Mouse (Mus musculus): ENCODE measurements around the gene Nudt8. TPM values are rescaled to one million over a fixed set of nuclear protein-coding genes. Genes with fewer than 3 reads are reported as not detected.
"Not testable (repeated sequence)": the region's sequence is repeated elsewhere in the genome, so short reads cannot be mapped to it uniquely, and the experiment has no call there.

Nudt8 gene
- total RNA-seq, 1 experiment: 22.4 TPM

DNA sequence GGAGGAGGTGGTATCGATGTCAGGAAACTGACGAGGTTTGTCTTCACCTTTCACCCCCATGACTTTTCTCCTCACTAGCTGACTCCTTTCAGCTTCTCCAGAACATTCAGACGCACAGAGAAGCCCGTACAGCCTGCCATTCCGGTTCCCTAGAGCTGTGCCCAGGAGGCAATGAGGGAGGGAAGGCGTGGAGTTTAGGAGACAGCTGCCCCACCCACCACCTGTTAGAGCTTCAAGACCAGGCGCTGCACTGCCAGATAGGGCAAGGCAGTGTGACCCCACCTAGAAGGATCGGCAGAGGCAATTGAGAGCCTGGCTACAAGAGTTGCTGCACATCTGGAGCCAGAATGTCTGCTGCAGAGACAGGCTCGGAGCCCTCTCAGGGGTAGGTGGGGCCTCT, 28.2 kb upstream of the Nudt8 start, which contains the start of gene Aldh3b2:
Aldh3b2 (plus strand) TSS at position 100 of the 400 bp plus-strand sequence.
- Histone ChIP-seq H3K27ac (ENCODE audit: insufficient read depth, low read depth, low read length, poor library complexity, severe bottlenecking) (no peak within 1 kb of the TSS), H3K4me1 (ENCODE audit: control insufficient read depth in 2 of 2, insufficient read depth in 2 of 2, low read length in 2 of 2, poor library complexity in 1 of 2) (peaks cover 0 to 3% of the 10 kb centered on the region in 2 experiments; a peak in 1 of 4 replicates), H3K9me3 (ENCODE audit: control insufficient read depth, insufficient read depth, low read depth, low read length) (no peaks in the 10 kb centered on the region), H3K4me3 (ENCODE audit: insufficient read depth in 1 of 2, low read depth in 1 of 2, low read length in 2 of 2, poor library complexity in 1 of 2, severe bottlenecking in 1 of 2) (no peak within 1 kb of the TSS; a peak in 1 of 4 replicates), H3K9ac (ENCODE audit: insufficient read depth, low read depth, low read length, poor library complexity, severe bottlenecking) (no peak within 1 kb of the TSS), H3K36me3 (ENCODE audit: control insufficient read depth, insufficient read depth, low read length, poor library complexity, severe bottlenecking) (no peaks in the 10 kb centered on the region)
- no peak for TF ChIP-seq ZNF384 (IDR thresholded peaks at IDR 0.05; ENCODE audit: low read depth, low read length)
- no peak for TF ChIP-seq HCFC1 (IDR thresholded peaks at IDR 0.05; ENCODE audit: borderline replicate concordance, insufficient read depth, low read length)
- no peak for TF ChIP-seq MAFK (IDR thresholded peaks at IDR 0.05; ENCODE audit: insufficient read depth, low read depth, low read length)
- no peak for TF ChIP-seq CHD2 (IDR thresholded peaks at IDR 0.05; ENCODE audit: low read depth, low read length)
- in situ Hi-C loops (cut with MboI; ENCODE audit: low sequenced_read_pairs in 2 of 2, unreplicated experiment in 2 of 2): no loop called here
- no peak for DNase-seq (ENCODE audit: low read depth, low spot score)

DNA sequence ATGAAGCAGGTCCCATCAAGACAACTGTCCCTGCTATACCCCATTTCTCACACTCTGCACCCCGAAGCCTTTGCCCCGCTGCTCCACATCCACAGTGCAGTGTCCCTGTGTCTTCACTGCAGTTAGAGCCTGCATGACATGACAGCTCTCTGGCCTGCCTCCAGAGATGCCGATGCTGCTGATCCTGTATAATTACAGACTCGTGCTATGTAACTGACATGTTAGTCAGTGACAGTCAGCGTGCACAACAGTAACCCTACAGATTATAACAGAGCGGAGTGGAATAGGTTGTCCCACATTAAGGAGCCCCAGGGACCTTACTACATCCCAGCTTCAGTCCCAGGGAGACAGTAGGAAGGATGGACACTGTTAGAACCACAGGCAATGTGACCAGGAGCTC, 25.8 kb upstream of the Nudt8 start:
- H3K4me3 ChIP-seq (ENCODE audit: insufficient read depth in 1 of 2, low read depth in 1 of 2, low read length in 2 of 2, poor library complexity in 1 of 2, severe bottlenecking in 1 of 2); H3K36me3 ChIP-seq (ENCODE audit: control insufficient read depth, insufficient read depth, low read length, poor library complexity, severe bottlenecking); DNase-seq (ENCODE audit: low read depth, low spot score); H3K4me1 ChIP-seq (ENCODE audit: control insufficient read depth in 2 of 2, insufficient read depth in 2 of 2, low read length in 2 of 2, poor library complexity in 1 of 2); in situ Hi-C loops (cut with MboI; ENCODE audit: low sequenced_read_pairs in 2 of 2, unreplicated experiment in 2 of 2); H3K9ac ChIP-seq (ENCODE audit: insufficient read depth, low read depth, low read length, poor library complexity, severe bottlenecking); H3K27ac ChIP-seq (ENCODE audit: insufficient read depth, low read depth, low read length, poor library complexity, severe bottlenecking); H3K9me3 ChIP-seq (ENCODE audit: control insufficient read depth, insufficient read depth, low read depth, low read length): not testable (repeated sequence)

DNA sequence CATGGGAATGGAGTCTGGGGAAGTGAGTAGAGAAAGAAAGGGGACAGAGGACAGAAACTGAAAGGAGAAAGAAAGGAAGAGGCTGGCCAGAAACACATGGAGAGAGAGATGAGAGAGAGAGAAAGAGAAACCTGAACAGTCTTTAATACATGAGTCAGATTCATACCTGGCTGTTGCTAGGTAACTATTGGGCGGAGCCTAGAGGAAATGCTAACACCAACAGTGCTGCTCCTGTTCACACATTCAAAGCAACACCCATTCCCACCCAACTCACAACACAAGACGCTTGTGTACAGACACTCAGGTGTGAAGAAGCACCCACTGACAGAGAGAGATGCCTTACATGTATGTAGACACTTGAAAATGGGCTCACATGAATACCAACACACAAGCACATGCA, 24.5 kb upstream of the Nudt8 start:
- Histone ChIP-seq H3K36me3 (ENCODE audit: control insufficient read depth, insufficient read depth, low read length, poor library complexity, severe bottlenecking) (no peaks in the 10 kb centered on the region), H3K9ac (ENCODE audit: insufficient read depth, low read depth, low read length, poor library complexity, severe bottlenecking) (no peak overlapping the region), H3K9me3 (ENCODE audit: control insufficient read depth, insufficient read depth, low read depth, low read length) (no peaks in the 10 kb centered on the region), H3K4me3 (ENCODE audit: insufficient read depth in 1 of 2, low read depth in 1 of 2, low read length in 2 of 2, poor library complexity in 1 of 2, severe bottlenecking in 1 of 2) (no peak overlapping the region), H3K27ac (ENCODE audit: insufficient read depth, low read depth, low read length, poor library complexity, severe bottlenecking) (no peak overlapping the region), H3K4me1 (ENCODE audit: control insufficient read depth in 2 of 2, insufficient read depth in 2 of 2, low read length in 2 of 2, poor library complexity in 1 of 2) (peaks cover 0 to 3% of the 10 kb centered on the region in 2 experiments; a peak in 1 of 4 replicates)
- no peak for DNase-seq (ENCODE audit: low read depth, low spot score)
- in situ Hi-C loops (cut with MboI; ENCODE audit: low sequenced_read_pairs in 2 of 2, unreplicated experiment in 2 of 2): no loop called here
- TF ChIP-seq MAFK (IDR thresholded peaks at IDR 0.05; ENCODE audit: insufficient read depth, low read depth, low read length): no peak
- no peak for TF ChIP-seq HCFC1 (IDR thresholded peaks at IDR 0.05; ENCODE audit: borderline replicate concordance, insufficient read depth, low read length)
- no peak for TF ChIP-seq CHD2 (IDR thresholded peaks at IDR 0.05; ENCODE audit: low read depth, low read length)
- TF ChIP-seq ZC3H11A (IDR thresholded peaks at IDR 0.05; ENCODE audit: borderline replicate concordance, low read depth, low read length): no peak
- TF ChIP-seq ZNF384 (IDR thresholded peaks at IDR 0.05; ENCODE audit: low read depth, low read length): no peak

DNA sequence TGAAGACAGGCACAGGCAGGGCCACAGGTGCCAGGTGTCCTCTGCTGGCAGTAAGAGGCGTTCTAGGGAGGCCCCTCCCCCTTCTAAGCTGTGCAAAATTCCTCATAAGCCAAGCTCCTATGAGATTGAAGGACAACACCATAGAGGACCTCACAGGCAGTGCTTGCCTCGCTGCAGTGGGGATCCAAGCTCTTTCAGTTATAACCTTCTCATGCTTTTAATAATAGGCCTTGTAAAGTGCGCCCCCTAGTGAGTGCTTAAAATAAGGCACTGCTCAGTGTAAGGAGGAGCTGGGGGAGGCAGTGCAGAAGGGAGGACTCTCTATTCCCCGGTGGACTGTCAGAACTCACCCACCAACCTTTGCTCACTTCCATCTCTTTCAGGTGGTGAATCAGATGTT, 20.1 kb upstream of the Nudt8 start:
- in situ Hi-C loops (cut with MboI; ENCODE audit: low sequenced_read_pairs in 2 of 2, unreplicated experiment in 2 of 2): no loop called here
- Histone ChIP-seq H3K9me3 (ENCODE audit: control insufficient read depth, insufficient read depth, low read depth, low read length) (no peaks in the 10 kb centered on the region), H3K27ac (ENCODE audit: insufficient read depth, low read depth, low read length, poor library complexity, severe bottlenecking) (no peak overlapping the region)

DNA sequence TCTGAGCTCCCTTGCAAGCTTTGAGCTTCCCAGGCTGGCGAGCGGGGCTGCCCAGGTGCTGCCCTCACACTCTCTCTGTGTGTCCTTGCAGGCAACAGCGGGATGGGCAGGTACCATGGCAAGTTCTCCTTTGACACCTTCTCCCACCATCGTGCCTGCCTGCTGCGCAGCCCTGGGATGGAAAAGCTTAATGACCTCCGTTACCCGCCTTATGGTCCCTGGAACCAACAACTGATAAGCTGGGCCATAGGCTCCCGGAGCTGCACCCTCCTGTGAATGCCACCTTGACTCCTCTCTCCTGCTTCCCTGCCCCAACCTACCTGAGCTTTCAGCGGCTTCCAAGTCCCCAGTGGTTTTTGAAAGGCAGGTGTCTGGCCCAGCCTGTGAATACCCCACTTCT, 19.5 kb upstream of the Nudt8 start:
- H3K27ac ChIP-seq (ENCODE audit: insufficient read depth, low read depth, low read length, poor library complexity, severe bottlenecking): no peak overlapping the region
- in situ Hi-C loops (cut with MboI; ENCODE audit: low sequenced_read_pairs in 2 of 2, unreplicated experiment in 2 of 2): no loop called here
- H3K4me3 ChIP-seq (ENCODE audit: insufficient read depth in 1 of 2, low read depth in 1 of 2, low read length in 2 of 2, poor library complexity in 1 of 2, severe bottlenecking in 1 of 2): no peak overlapping the region
- no peak for DNase-seq (ENCODE audit: low read depth, low spot score)
- no peaks in the 10 kb centered on the region for H3K9me3 ChIP-seq (ENCODE audit: control insufficient read depth, insufficient read depth, low read depth, low read length)
- H3K4me1 ChIP-seq (ENCODE audit: control insufficient read depth in 2 of 2, insufficient read depth in 2 of 2, low read length in 2 of 2, poor library complexity in 1 of 2): peaks cover 0 to 11% of the 10 kb centered on the region in 2 experiments; a peak in 2 of 4 replicates
- TF ChIP-seq MAFK (IDR thresholded peaks at IDR 0.05; ENCODE audit: insufficient read depth, low read depth, low read length) (no peak), ZC3H11A (IDR thresholded peaks at IDR 0.05; ENCODE audit: borderline replicate concordance, low read depth, low read length) (no peak), ZNF384 (IDR thresholded peaks at IDR 0.05; ENCODE audit: low read depth, low read length) (no peak), HCFC1 (IDR thresholded peaks at IDR 0.05; ENCODE audit: borderline replicate concordance, insufficient read depth, low read length) (no peak), CHD2 (IDR thresholded peaks at IDR 0.05; ENCODE audit: low read depth, low read length) (no peak)
- H3K9ac ChIP-seq (ENCODE audit: insufficient read depth, low read depth, low read length, poor library complexity, severe bottlenecking): no peak overlapping the region
- no peaks in the 10 kb centered on the region for H3K36me3 ChIP-seq (ENCODE audit: control insufficient read depth, insufficient read depth, low read length, poor library complexity, severe bottlenecking)

More for the DNA sequence above, 20.1 kb upstream of the Nudt8 start:
- TF ChIP-seq ZC3H11A (IDR thresholded peaks at IDR 0.05; ENCODE audit: borderline replicate concordance, low read depth, low read length) (no peak), MAFK (IDR thresholded peaks at IDR 0.05; ENCODE audit: insufficient read depth, low read depth, low read length) (no peak), ZNF384 (IDR thresholded peaks at IDR 0.05; ENCODE audit: low read depth, low read length) (no peak), HCFC1 (IDR thresholded peaks at IDR 0.05; ENCODE audit: borderline replicate concordance, insufficient read depth, low read length) (no peak), CHD2 (IDR thresholded peaks at IDR 0.05; ENCODE audit: low read depth, low read length) (no peak)
- H3K4me3 ChIP-seq (ENCODE audit: insufficient read depth in 1 of 2, low read depth in 1 of 2, low read length in 2 of 2, poor library complexity in 1 of 2, severe bottlenecking in 1 of 2): no peak overlapping the region
- no peak overlapping the region for H3K9ac ChIP-seq (ENCODE audit: insufficient read depth, low read depth, low read length, poor library complexity, severe bottlenecking)
- H3K4me1 ChIP-seq (ENCODE audit: control insufficient read depth in 2 of 2, insufficient read depth in 2 of 2, low read length in 2 of 2, poor library complexity in 1 of 2): peaks cover 0 to 8% of the 10 kb centered on the region in 2 experiments; a peak in 2 of 4 replicates
- H3K36me3 ChIP-seq (ENCODE audit: control insufficient read depth, insufficient read depth, low read length, poor library complexity, severe bottlenecking): no peaks in the 10 kb centered on the region
- DNase-seq (ENCODE audit: low read depth, low spot score): peak; percentile 80
